Mouse (Mus musculus): ENCODE data around the gene Ttc23. TPM values are rescaled to one million over a fixed set of nuclear protein-coding genes. Genes with fewer than 3 reads are reported as not detected.

Ttc23 gene
- polyA plus RNA-seq, 1 experiment: 15.3 TPM

- DNase-seq (ENCODE audit: low spot score): peak; percentile 92
These were observed 2.2 kb upstream of the Ttc23 start, which contains the start of gene Lrrc28 for GRCm38 (mm10) chr7:67644833-67645680. Lrrc28 (minus strand) TSS chr7:67645268.

DNA sequence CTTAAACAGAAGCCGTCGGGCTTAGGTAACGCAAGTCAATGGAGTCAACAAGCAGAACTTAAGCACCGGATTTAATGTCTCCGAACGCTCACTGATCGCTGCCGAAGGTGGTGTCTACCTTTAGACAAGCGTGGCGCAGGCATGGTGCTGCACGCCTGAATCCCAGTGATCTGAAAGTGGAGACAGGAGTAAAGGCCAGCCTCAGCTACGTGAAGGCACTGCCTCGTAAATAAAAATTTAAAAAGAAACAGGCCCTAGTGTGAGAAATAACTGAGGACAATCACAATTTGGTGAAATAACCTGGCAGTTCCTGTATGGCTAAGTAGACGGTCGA lies 1.6 kb upstream of the Ttc23 start:
- no peak for DNase-seq (ENCODE audit: low spot score)

DNA sequence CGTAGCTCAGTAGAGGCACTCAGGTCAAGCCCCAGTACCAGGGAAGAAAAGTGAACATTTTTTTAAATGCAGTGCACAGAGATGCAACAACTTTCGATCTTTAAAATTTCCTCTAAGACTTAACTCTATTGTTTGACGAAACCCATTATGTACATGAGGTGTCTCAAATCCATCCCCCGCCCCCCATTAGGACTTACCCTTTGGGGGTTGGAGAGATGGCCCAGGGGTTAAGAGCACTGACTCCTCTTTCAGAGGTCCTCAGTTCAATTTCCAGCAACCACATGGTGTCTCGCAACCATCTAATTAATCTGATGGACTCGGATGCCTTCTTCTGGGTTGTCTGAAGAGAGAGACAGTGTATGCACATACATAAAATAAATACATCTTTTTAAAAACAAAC lies 1.1 kb upstream of the Ttc23 start:
- DNase-seq (ENCODE audit: low spot score): no peak

GRCm38 (mm10) chr7:67648376-67648775 lies 1.2 kb downstream of the Ttc23 start:
- no peak for DNase-seq (ENCODE audit: low spot score)

DNA sequence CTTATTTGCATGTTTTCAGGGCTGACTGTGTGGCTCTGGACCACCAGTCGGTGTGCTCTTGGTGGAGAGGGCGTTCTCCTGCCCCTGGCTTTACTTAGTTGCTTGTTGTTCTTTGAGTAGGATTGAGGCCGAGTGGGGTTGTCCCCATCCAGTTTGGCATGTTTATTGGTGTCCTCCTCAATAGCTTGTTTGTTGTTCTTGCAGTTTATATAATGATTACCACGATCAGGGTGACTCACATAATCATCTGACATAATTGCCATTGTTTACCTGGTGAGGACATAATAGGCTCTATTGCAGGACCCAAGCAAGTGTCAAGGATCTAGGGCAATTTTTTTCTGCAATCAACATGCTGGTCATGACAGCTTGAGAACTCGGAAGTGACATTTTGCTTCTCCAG lies 5.0 kb downstream of the Ttc23 start:
- no peak for DNase-seq (ENCODE audit: low spot score)

DNA sequence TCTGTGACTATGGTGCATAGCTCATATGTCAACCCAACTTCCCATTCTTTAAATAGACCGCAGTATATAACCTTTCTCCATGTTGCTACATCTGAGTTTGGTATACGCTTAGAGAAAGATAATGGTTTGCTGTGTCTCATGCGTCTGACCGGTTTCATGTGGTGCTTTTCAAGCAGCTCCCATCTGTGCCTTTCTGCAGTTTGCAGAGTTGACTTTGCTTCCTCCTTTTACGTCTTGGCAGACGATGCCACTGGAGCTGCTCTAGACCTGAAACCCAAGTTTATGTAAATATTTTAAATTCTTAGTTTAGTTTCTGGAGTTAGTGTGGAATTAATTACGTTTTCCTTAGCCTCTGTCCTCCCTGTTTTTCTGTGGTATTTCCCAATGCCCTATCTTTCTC lies 7.5 kb downstream of the Ttc23 start:
- no peak for DNase-seq (ENCODE audit: low spot score)

DNA sequence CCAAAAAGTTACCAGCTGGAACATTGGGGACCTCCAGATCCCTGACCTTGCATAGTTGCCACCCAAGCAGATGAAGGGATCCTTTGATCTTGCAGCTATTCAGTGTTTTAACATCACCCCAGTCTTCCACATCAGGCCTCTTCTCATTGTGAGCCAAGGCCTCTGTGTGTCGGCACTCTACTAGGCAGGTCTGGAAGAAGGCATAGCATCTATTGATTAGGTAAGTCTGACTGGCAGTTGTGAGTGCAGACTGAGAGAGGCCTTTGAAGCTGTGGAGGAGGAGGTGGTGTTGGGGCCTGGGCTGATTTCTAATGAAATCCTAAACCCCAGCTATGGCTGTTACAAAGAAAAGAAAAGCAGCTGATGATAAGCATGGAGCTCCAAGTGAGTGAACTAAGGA lies 8.0 kb downstream of the Ttc23 start:
- DNase-seq (ENCODE audit: low spot score): no peak

GRCm38 (mm10) chr7:67658110-67658509 lies 10.9 kb downstream of the Ttc23 start:
- DNase-seq (ENCODE audit: low spot score): no peak

GRCm38 (mm10) chr7:67662424-67662823 lies 15.2 kb downstream of the Ttc23 start:
- no peak for DNase-seq (ENCODE audit: low spot score)

- no peak for DNase-seq (ENCODE audit: low spot score)
These were observed 16.9 kb downstream of the Ttc23 start for GRCm38 (mm10) chr7:67663981-67664694.

GRCm38 (mm10) chr7:67670965-67671364 lies 23.8 kb downstream of the Ttc23 start:
- DNase-seq (ENCODE audit: low spot score): no peak

DNA sequence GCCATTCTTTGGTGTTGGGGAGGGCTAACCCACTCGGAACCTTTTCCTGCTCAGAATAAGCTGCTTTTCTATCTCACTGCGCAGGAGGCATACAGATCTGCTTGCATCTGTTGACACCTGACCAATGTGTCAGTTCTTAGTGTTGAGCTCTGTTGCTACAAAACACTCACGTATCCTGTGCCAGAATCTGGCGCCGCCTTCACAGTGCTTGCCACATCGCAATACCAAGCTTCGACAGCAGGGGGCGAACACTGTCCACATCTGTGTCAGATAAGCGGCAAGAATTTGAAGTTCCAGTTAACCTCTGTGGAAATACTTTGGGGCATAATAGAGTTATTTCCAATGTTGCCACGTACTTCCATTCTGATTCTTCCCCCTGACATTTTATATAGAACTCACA lies 25.4 kb downstream of the Ttc23 start:
- peak; percentile 98 for DNase-seq (ENCODE audit: low spot score)

DNA sequence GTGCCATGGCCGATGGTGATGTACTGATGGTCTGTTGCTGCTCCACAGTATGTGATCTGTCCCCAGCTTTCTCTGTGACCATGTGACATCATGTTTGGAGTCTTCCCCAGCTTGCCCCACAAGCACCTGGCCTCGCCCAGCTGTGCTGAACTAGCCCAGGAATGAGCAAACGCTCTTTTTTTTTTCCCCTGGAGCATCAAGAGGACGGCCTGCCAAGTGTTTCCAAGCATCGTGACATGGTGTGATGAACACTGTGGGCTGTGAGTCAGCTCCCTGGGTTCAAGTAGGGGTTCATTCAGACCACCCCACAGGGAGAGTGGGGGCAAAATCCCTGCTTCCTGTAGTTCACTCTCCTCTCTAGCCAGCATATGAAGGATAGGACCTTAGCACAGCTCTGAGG lies 26.4 kb downstream of the Ttc23 start:
- no peak for DNase-seq (ENCODE audit: low spot score)

GRCm38 (mm10) chr7:67678878-67679499 lies 31.8 kb downstream of the Ttc23 start:
- no peak for DNase-seq (ENCODE audit: low spot score)

GRCm38 (mm10) chr7:67681078-67681477 lies 33.9 kb downstream of the Ttc23 start:
- DNase-seq (ENCODE audit: low spot score): no peak

DNA sequence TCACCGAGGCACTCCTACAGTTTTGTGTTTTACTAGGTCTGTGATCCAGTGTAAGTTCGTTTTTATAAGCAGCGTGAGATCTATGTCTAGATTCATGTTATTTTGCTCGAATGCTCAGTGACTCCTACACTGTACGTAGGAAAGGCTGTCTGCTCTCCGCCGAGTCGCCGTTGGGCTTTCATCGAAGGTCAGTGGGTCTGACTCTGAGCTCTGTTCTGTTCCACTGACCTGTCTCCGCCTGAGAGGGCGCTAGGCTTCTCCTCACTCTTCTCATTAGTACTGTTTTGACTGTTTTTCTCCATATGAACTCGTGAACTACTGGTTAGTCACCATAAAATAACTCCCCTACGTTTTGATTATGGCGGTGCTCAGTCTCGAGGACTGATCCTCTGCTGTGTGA lies 35.8 kb downstream of the Ttc23 start:
- DNase-seq (ENCODE audit: low spot score): no peak

DNA sequence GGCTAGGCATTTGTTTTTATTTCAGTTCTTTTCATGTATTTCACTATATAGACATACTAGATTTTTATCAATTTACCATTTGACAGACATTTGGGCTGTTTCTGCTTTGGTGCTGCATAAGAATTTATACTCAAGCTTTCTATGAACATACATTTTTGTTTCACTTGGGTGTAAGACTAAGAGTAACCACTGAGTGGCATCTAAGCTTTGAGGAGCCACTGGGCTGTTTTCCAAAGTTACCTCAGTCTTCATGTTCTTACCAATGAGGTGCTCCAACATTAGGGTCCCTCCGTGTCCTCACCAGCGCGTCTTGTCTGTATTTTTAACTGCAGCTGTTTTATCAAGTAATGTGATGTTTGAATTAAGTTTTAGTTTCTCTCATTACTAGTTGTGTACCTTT lies 39.3 kb downstream of the Ttc23 start:
- DNase-seq (ENCODE audit: low spot score): no peak

DNA sequence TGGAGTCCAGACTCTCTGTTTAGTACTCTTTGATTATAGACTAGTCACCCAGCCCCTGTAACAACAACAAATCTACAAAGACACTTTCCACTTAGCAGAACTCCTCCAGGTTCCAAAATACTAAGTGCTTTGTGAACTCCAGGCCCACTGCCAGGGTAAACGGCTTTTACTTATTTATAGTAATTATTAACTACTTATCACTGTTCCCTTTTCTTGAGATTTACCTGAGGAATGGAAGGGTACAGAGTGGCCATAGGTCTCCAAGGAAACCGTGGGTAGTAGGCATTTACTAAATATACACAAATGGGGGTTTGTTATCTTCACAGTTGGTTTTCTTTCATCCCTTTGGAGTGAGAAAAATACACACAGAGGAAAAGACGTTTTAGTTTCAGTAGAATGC lies 41.1 kb downstream of the Ttc23 start:
- no peak for DNase-seq (ENCODE audit: low spot score)

- DNase-seq (ENCODE audit: low spot score): no peak
These were observed 42.6 kb downstream of the Ttc23 start for GRCm38 (mm10) chr7:67689793-67690192.

GRCm38 (mm10) chr7:67691036-67691435 lies 43.8 kb downstream of the Ttc23 start:
- DNase-seq (ENCODE audit: low spot score): no peak

GRCm38 (mm10) chr7:67692141-67692540 lies 44.9 kb downstream of the Ttc23 start:
- DNase-seq (ENCODE audit: low spot score): no peak

DNA sequence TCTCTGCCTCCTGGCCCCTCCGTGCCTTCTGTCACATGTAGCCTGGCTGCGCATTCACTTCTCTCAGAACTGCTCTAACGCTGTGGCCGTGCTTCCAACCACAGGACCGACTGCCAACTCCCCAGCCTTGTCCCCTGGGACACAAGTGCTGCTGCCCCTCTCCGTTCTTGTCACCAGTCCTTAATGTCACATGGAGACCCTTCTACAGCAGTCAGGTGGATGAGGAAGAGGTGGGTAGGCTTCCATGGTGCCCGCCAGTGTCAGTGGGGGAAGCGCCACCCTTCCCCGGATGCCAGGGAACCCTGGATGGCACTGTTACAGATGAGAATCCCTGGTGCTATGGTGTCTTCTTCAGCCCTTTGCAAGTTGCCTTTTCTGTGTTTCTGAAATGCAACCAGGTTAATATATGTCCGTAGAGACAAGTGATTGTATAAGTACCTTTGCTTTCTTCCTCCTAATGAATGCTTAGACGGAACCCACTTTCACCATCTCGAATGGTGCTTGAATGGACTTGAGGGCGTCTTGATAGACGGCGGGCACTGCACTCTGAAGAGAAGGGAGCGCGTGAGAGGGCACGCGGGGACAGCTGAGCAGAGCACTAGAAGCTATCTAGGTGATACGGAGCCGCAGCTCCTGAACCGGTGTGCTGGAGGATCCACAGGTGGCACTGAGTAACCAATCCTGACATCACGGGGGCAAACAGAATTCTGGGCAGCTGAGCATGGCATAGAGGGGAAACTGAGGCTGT lies 45.8 kb downstream of the Ttc23 start:
- DNase-seq (ENCODE audit: low spot score): no peak

All from urinary bladder, adult 2 months (tissue).